Mouse (Mus musculus): ENCODE data around the gene Crocc. TPM values are rescaled to one million over a fixed set of nuclear protein-coding genes. Genes with fewer than 3 reads are reported as not detected.

Crocc gene
- total RNA-seq (2021) = 1 to 10 TPM; 2.0 to 2.5 TPM
- long read RNA-seq, experiment 1, partial matches to known transcripts = 1 of 3 reads
- long read RNA-seq, experiment 1, other reads (novel, unspliced or antisense) = 2 of 3 reads
- long read RNA-seq, experiment 2, partial matches to known transcripts = 2 of 3 reads
- long read RNA-seq, experiment 2, other reads (novel, unspliced or antisense) = 1 of 3 reads

DNA sequence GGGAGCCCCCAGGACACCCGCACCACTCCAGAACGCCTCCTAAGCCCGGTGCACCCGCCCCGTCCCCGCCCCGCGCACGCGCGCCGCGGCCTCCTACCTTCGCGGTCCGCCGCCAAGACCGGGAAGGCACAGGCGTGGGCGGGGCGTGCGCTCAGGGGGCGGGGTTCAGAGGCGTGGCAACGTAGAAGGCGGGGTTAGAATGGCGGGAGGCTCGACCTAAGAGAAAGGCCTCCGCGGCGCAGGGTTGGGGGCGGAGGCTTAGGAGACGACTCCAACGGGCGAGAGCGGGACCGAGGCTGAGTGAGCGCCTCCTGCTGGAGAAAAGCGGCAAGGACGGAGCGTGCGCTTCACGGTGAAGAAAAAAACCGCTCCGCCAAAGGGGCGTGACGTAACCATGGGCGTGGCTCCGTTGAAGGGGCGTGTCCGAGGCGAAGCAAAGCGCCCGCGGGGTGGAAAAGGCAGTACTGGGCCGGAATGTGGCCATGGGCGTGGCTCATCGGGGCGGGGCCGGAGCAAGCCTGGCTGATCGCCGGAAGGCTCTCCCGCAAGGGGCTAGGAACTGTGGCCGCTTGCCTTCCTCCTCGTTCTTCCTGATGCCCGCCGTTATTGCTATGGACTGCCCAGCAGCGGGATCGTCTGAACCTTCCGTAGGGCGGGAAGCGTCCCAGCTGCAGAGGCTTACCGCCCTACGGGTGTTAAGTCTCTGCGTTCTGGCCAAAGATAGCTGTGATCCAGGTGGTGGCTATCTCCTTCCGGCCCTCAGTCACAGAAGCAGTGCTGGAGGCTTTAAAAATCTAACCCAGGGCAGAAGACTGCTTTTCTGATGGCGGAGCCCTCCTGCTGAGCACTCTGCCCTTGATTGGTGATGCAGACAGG is at the start of gene Crocc:
Crocc (minus strand) TSS at position 125 of the 876 bp plus-strand sequence.
- peak; percentile 99 for DNase-seq (ENCODE audit: low spot score)

DNA sequence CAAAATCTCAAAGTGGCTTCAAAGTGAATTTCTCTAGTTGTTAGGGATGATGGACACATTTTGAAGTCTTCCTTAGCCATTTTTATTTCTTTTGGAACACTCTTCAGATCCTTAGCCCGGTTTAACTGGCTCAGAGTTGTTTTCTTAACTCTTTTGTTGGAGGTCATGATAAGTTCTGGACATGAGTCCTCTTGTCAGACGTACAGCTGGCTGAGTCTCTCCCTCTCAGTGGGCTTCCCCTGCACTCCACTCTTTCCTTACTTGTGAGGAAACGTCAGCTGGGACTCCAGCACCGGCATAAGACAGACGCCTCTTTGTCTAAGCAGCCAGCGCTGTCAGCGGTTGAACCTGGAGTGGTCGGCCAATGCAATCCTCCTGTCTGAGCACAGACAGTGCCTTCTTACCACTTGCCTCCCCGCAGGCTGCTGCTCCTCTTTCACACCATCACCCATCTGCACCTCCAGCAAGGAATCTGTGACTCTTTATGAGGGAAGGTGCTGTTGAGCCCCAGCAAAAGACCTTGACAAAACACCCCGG is 47.9 kb upstream of the Crocc start:
- no peak for DNase-seq (ENCODE audit: low spot score)

DNA sequence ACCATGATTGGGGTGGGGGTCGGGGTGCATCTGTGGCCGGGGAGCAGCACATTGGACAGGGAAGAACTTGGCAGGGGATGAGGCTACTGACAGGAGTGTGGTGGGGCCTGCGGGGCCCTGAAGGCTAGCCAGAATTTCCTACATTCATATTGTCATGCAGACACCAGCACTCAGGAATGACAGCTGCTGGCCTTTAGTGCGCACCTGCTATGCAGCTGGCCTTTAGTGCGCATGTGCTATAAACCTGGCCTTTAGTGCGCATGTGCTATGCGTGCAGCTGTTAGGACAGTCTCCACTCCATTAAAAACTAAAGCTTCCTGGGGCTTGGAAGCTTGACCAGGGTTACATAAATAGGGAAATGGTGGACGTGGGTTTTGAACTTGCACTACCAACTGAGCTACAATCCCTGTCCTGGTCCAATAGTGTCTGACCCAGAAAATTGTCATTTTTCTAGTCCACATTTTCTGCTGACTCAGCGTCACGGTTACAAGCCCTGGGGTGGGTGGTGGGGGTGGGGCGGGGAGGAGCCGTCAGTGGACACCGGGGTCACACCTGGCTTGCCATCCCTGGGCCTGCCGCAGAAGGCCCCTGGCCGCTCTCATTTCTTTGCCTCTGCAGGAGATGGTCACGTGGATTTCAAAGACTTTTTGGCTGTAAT is 46.3 kb upstream of the Crocc start:
- no peak for DNase-seq (ENCODE audit: low spot score)

DNA sequence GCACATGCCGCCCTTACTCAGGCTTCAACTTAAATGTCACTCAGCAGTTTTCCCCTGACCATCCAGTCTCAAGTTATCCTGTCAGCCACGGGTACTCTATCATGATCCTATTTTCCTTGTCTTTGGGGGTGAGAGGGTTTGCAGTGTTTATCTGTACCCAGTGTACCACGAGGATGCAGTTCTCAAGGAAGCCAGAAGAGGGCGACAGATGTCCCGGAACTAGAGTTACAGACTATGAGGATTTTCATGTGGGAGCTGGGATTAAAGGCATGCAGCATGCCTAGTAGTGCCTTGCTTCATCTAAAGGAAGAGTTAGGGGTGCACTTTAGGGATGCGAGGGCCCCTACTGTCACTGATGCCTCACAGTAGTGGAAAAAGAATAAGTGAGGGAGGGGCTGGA is 41.5 kb upstream of the Crocc start:
- DNase-seq (ENCODE audit: low spot score) = no peak

GRCm38 (mm10) chr4:141101291-141101690 is 40.9 kb upstream of the Crocc start:
- no peak for DNase-seq (ENCODE audit: low spot score)

GRCm38 (mm10) chr4:141099956-141100355 is 39.6 kb upstream of the Crocc start:
- no peak for DNase-seq (ENCODE audit: low spot score)

DNA sequence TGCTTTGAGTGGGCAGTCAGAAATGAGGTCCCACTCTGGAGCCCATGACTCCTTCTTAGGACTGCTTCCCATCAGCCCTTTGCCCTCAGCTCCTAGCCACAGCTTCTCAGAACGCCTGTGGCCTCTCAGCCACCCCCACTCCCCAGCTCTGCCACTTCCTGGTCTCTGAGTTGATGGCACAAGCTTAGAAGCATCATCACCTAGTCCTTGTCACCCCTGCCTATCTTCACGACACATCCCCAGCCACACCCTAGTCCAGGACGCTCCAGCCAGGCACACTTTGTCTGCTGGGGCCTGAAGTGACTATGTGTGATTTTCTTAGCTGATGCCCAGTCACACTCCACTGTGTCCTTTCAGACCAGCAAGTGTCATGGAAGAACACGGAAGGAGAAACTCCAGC is 38.6 kb upstream of the Crocc start:
- no peak for DNase-seq (ENCODE audit: low spot score)

DNA sequence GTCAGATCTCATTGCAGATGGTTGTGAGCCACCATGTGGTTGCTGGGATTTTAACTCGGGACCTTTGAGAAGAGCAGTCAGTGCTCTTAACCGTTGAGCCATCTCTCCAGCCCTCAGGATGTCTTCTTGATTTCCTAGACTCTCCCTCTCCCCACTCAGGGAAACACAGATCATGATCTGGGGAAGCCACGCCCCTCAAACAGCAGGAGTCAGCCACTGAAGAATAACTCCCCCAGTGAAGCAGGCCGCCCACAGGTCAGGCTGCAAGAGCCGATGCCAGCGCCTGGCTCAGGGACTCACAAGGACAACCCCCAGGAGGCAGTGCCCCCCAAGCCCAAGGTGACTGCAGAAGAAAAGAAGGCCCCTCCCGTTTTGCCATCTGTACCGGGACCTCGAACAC is 36.4 kb upstream of the Crocc start:
- DNase-seq (ENCODE audit: low spot score) = no peak

DNA sequence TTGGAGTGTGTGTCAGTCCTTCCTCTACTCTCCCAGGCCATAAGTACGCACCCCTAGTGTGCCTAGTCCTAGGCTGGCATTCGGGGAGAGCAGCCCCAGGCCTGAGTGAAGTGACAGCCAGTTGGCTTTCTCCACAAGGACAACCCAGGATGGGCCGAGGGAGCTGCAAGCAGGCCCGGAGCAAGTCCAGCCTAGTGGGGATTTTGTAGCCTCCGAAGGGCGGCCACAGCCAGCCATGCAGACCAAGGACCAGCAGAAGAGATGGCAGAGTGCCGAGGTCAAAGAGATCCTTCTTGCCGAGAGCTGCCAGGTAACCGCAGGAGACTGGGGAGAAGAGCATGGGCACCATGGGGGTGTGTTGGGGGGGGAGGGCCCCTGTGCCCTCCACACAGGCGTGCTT is 34.7 kb upstream of the Crocc start:
- DNase-seq (ENCODE audit: low spot score) = no peak

DNA sequence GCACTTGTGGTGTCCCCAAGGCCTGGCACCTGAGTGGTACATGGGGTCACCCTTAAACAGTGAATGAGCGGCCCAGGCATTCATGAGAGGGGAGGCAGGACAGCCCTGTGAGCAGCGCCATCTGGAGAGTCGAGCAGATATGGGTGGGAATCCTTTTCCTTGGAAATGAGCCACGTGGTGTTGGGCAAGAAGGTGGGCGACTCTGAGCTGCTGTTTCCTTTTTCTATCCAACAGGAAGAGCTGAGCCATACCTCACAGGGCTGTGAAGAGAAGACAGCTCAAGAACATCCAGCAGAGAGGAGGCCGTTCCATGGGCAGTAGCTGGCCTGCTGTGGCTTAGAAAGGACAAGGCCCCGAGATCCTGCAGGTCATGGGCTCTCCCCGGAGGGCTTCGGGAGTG is 28.4 kb upstream of the Crocc start:
- DNase-seq (ENCODE audit: low spot score) = no peak

DNA sequence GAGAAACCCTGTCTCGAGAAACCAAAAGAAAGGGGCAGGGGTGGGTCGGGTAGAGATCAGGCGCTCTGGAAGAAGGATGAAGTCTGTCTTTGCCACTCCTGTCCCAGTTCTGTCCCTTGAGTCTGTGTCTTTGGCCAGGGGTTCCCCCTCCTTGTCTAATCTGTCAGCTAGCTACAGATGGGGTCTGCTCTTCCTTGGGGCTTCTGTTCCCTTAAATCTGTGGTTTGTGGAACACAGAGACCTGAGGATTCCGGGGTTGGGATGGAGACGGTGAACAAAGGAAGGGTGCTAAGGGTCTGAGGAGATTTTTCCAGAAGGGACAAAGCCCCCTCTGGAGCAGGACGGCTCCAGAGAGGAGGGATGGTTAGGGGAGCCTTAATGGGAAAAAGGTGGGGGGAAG is 27.7 kb upstream of the Crocc start, which contains the start of gene Spata21:
Spata21 (plus strand) TSS at position 301 of the 400 bp plus-strand sequence.
- no peak for DNase-seq (ENCODE audit: low spot score)

- no peak for DNase-seq (ENCODE audit: low spot score)
These were observed 26.5 kb upstream of the Crocc start for GRCm38 (mm10) chr4:141086862-141087261.

- no peak for DNase-seq (ENCODE audit: low spot score)
These were observed 18.3 kb upstream of the Crocc start for GRCm38 (mm10) chr4:141078510-141079137.

- DNase-seq (ENCODE audit: low spot score) = peak; percentile 96
These were observed 17.5 kb upstream of the Crocc start, which contains the start of gene Necap2 for GRCm38 (mm10) chr4:141077681-141078509. Necap2 (minus strand) TSS chr4:141078357.

GRCm38 (mm10) chr4:141076761-141077506 is 16.6 kb upstream of the Crocc start:
- DNase-seq (ENCODE audit: low spot score) = no peak

DNA sequence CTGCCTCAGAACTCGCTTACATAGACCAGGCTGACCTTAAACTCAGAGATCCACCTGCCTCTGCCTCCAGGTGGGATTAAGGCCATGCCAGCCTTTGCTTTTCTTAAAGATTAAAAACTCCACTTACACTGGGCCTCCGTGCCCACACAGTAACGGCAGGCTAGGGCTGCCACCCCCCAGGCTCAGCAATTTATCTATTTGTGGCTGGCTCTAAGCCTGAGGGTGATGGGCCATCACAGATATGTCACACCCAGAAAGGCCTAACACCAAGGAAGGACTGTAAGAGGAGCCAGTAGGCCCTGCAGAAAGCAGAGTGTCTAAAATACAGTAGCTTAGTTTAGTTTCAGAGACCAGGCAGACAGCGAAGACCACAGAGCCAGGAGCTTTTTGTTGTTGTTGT is 13.8 kb upstream of the Crocc start:
- DNase-seq (ENCODE audit: low spot score) = no peak

- DNase-seq (ENCODE audit: low spot score) = peak; percentile 88
These were observed 13.3 kb upstream of the Crocc start for GRCm38 (mm10) chr4:141073661-141074060.

- DNase-seq (ENCODE audit: low spot score) = no peak
These were observed 12.2 kb upstream of the Crocc start for GRCm38 (mm10) chr4:141072502-141072901.

GRCm38 (mm10) chr4:141069731-141070130 is 9.4 kb upstream of the Crocc start:
- DNase-seq (ENCODE audit: low spot score) = peak; percentile 73

DNA sequence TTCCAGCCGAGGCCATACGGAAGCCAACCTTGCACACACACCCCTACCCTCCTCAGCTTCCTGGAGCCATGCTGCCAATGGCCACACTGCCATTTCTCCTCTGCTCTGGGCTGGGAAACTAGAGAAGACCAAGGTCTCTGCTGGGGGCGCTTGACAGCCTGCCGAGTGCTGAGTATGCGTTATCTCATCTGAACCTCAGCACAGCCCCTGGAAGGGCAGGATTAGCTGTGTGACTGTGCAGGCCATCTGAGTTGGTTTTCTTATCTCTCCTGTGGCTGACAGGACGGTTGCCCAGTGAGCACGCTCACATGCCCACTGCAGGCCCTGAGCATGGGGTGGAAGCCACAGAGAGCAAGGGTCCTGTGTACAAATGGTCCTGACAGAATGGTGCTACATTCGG is 8.3 kb upstream of the Crocc start:
- DNase-seq (ENCODE audit: low spot score) = no peak

All from gastrocnemius, adult 18-20 months (tissue).